Mouse (Mus musculus): Measurements from ENCODE around the gene Setmar. TPM values are rescaled to one million over a fixed set of nuclear protein-coding genes. Genes with fewer than 3 reads are reported as not detected.

The Setmar gene
- polyA plus RNA-seq, 1 experiment from 2014 or later = 7.1 TPM

Other genes starting within 250 kb of the Setmar start
- gene Sumf1, start 120.5 kb downstream of the Setmar start, polyA plus RNA-seq (2015; fragmentation: Nextera tagmentation; extraction: Ambion mirVana) = 22.2 and 22.6 TPM in 2 replicates
- 9.9 and 11.4 TPM in 2 replicates for gene Itpr1, start 148.1 kb downstream of the Setmar start, polyA plus RNA-seq (2015; fragmentation: Nextera tagmentation; extraction: Ambion mirVana)

Data from stomach, embryonic 16.5 days (tissue).